Mouse (Mus musculus) limb, embryonic 10.5 days (tissue): Measurements from ENCODE around the gene Olfr229. TPM values are rescaled to one million over a fixed set of nuclear protein-coding genes. Genes with fewer than 3 reads are reported as not detected.

Experiments used
- polyA plus RNA-seq: library from polyadenylated mRNA; unstranded; fragments of >200 nt; fragmentation: Nextera tagmentation; extraction: Ambion mirVana; gene quantifications from 2 replicates; pipeline ENCODE4 v1.2.1, GENCODE M21; 2016

The Olfr229 gene
- polyA plus RNA-seq, 1 experiment from 2014 or later = not detected

Other genes with a start within 250 kb of the Olfr229 start
- not detected in 2 replicates for gene Olfr963, start 240.1 kb upstream of the Olfr229 start, polyA plus RNA-seq
- gene Olfr149, start 200.2 kb upstream of the Olfr229 start, polyA plus RNA-seq = not detected in 2 replicates
- not detected in 2 replicates for gene Olfr965, start 196.0 kb upstream of the Olfr229 start, polyA plus RNA-seq
- gene Olfr150, start 176.4 kb upstream of the Olfr229 start, polyA plus RNA-seq = not detected in 2 replicates
- gene Olfr967, start 161.1 kb upstream of the Olfr229 start, polyA plus RNA-seq = not detected in 2 replicates
- not detected in 2 replicates for gene Olfr968, start 124.1 kb upstream of the Olfr229 start, polyA plus RNA-seq
- gene Olfr969, start 116.4 kb upstream of the Olfr229 start, polyA plus RNA-seq = not detected in 2 replicates
- gene Olfr970, start 98.5 kb upstream of the Olfr229 start, polyA plus RNA-seq = not detected in 2 replicates
- gene Olfr971, start 70.5 kb upstream of the Olfr229 start, polyA plus RNA-seq = not detected in 2 replicates
- gene Olfr972, start 40.9 kb upstream of the Olfr229 start, polyA plus RNA-seq = not detected in 2 replicates
- not detected in 2 replicates for gene Olfr974, start 30.2 kb downstream of the Olfr229 start, polyA plus RNA-seq
- not detected in 2 replicates for gene Olfr975, start 44.7 kb downstream of the Olfr229 start, polyA plus RNA-seq
- not detected in 2 replicates for gene Olfr976, start 53.8 kb downstream of the Olfr229 start, polyA plus RNA-seq
- gene Olfr978, start 84.8 kb downstream of the Olfr229 start, polyA plus RNA-seq = not detected in 2 replicates
- not detected in 2 replicates for gene Olfr979, start 96.1 kb downstream of the Olfr229 start, polyA plus RNA-seq
- not detected in 2 replicates for gene Olfr980, start 102.2 kb downstream of the Olfr229 start, polyA plus RNA-seq
- gene Olfr981, start 114.1 kb downstream of the Olfr229 start, polyA plus RNA-seq = not detected in 2 replicates
- gene Olfr982, start 166.5 kb downstream of the Olfr229 start, polyA plus RNA-seq = not detected in 2 replicates
- not detected in 2 replicates for gene Olfr983, start 186.3 kb downstream of the Olfr229 start, polyA plus RNA-seq
- gene Olfr984, start 206.9 kb downstream of the Olfr229 start, polyA plus RNA-seq = not detected in 2 replicates
- not detected in 2 replicates for gene Olfr985, start 222.8 kb downstream of the Olfr229 start, polyA plus RNA-seq
- not detected in 2 replicates for gene Tmem225, start 240.8 kb downstream of the Olfr229 start, polyA plus RNA-seq